Mouse (Mus musculus): ENCODE results near the gene Zfp58.
"Not testable (repeated sequence)": the region's sequence is repeated elsewhere in the genome, so short reads cannot be mapped to it uniquely, and the experiment has no call there.

Zfp58 gene

DNA sequence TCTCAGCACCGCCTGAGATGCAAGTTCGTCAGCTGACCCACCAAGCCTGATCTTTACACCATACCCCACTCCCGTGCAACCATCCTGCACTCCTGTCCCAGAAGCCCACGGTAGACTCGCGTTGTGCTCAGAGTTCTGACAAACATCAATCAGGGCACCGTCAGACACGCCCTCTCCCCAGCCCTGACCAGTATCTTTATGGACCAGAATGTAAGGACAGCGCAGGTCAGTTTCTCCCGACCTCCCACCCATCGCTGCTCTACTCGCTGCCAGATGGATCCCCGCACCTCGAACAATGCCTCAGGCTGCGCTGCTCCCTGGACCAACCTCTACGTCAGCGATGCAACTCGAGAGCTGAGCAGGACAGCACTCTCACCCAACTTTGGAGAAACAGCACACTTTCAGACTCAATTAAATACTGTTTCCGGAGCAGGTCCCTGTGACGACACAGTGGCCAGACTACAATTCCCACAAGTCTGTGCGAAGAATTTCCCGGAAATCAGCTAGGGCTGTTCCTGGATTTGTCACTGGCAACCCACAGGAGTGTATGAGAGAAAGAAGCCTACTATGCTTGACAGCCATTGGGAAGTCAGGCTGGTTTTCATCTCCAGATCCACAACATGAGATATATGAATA lies at the start of gene Zfp58:
Gene Zfp58 (minus strand): TSS at position 472 of the 636 bp plus-strand sequence.
- in situ Hi-C loops (cut with MboI; ENCODE audit: unreplicated experiment in 2 of 2): no loop called here

- in situ Hi-C loops (cut with MboI; ENCODE audit: unreplicated experiment in 2 of 2): no loop called here
Observed at GRCm38 (mm10) chr13:67545941-67546340, 45.6 kb upstream of the Zfp58 start.

- in situ Hi-C loops (cut with MboI; ENCODE audit: unreplicated experiment in 2 of 2): no loop called here
Observed at GRCm38 (mm10) chr13:67527049-67527730, 26.8 kb upstream of the Zfp58 start.

DNA sequence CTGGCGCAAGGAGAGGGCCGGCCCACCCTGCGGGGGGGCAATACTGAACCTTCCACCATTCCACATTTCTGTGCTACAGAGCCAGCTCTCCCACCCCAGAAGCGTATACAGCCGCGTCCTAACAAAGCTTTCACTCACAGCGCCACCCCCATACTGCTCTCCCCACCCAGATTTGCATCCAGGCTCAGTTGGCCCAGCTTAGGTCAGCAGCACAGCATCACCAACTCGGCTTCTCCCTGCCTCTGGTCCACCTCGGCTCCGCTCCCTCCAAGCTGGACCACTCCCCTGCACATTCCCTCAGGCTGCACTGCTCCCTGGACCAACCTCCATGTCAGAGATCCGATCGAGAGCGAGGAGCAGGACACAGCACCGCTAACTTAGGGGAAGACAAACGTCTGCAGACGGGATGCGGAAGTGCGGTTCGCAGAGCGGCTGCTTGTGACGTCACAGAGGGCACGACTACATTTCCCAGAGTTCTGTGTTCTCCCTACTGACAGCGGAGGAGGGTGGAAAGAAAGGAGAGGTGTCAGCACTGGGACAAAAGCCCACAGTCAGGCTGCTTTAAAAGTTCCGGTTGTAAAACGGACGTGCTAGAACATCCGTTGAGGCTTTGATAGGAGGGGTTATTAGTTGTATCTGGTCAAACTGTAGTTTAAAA lies 25.5 kb upstream of the Zfp58 start, which contains the start of the genes Gm26965 and Zfp87:
Gene Gm26965 (minus strand): TSS at position 399 of the 658 bp plus-strand sequence.
Gene Zfp87 (minus strand): TSS at position 425 of the 658 bp plus-strand sequence.
- in situ Hi-C loops (cut with MboI; ENCODE audit: unreplicated experiment in 2 of 2): no loop called here

GRCm38 (mm10) chr13:67500908-67501307 lies 553 bp upstream of the Zfp58 start:
- in situ Hi-C loops (cut with MboI; ENCODE audit: unreplicated experiment in 2 of 2): no loop called here

- in situ Hi-C loops (cut with MboI; ENCODE audit: unreplicated experiment in 2 of 2): no loop called here
Observed at GRCm38 (mm10) chr13:67495631-67496030, 4.7 kb downstream of the Zfp58 start.

DNA sequence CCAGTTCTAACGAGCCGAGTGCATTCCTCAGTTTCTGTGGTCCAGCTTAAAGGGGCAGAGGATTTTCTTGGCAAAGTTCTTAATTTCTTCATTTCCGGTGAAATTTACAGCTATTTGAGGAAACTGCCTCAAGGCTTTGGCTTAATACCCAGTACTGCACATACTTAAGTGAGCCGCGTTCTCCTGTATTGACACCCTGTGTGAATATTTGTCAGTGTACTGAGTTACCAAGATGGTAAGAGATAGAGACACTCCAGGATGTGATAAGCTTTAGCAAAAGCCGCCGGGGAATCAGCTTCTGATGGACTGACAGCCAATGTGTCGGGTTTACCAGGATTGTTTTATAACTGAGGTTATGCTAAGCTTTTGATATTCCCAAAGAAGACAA lies 15.9 kb downstream of the Zfp58 start:
- in situ Hi-C loops (cut with MboI; ENCODE audit: unreplicated experiment in 2 of 2): no loop called here

DNA sequence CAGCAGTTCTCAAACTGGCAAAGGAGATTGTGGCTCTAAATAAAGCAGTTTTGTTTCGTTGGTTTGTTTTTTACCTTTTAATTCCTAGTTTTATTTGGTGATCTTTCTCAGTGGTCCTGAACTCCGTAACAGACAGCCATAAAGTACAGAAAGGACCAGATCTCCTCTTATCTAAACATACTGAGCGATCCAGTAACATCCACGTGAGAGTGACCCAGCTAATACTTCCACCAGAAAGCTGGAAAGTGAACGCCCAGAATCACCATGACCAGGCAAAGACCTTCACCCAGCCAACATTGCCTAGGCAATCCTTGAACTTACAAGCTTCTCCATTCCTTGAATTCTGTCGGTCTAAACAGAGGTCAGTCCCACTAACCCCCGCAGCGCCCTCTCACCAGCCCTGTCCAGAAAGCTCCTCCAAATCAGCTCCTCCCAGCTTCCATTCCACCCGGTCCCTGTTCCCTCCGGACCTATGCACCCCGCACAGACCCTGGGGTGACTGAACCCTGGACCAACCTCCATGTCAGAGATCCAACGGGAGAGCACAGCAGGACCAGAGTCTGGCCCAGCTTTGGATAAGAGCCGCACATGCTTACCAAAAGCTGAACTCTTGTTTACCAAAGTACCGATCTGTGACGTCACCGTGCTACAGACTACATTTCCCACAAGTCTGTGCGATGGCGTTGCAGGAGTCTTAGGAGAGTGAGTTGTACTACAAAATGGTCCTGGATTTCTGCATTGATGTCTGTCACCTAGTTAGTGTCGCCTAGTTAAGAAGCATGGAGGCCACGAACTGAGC lies 16.5 kb downstream of the Zfp58 start, which contains the start of gene Zfp874b:
Gene Zfp874b (minus strand): TSS at position 634 of the 799 bp plus-strand sequence.
- in situ Hi-C loops (cut with MboI; ENCODE audit: unreplicated experiment in 2 of 2): no loop called here

GRCm38 (mm10) chr13:67481528-67481927 lies 18.8 kb downstream of the Zfp58 start:
- in situ Hi-C loops (cut with MboI; ENCODE audit: unreplicated experiment in 2 of 2): no loop called here

- in situ Hi-C loops (cut with MboI; ENCODE audit: unreplicated experiment in 2 of 2): no loop called here
Observed at GRCm38 (mm10) chr13:67469274-67469673, 31.1 kb downstream of the Zfp58 start.

- in situ Hi-C loops (cut with MboI; ENCODE audit: unreplicated experiment in 2 of 2): not testable (repeated sequence)
Observed at GRCm38 (mm10) chr13:67463506-67464185, 36.7 kb downstream of the Zfp58 start.

DNA sequence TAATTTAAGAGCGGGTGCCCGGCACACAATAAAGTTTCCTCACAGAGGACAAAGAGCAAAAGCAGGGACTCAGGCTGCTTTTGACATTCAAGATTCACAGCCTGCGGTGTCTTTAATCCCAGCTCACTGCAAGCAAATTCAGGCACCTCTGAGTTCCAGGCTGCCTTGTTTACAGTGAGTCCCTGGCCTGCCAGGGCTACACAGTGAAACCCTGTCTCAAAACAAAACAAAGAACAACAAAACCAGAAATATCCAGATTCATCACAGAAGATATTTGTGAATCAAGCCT lies 48.4 kb downstream of the Zfp58 start:
- in situ Hi-C loops (cut with MboI; ENCODE audit: unreplicated experiment in 2 of 2): loop anchor here in 1 of 2 experiments (5.0 kb wide), 1 partner anchor 35 kb away; no protein-coding TSS in a partner anchor

DNA sequence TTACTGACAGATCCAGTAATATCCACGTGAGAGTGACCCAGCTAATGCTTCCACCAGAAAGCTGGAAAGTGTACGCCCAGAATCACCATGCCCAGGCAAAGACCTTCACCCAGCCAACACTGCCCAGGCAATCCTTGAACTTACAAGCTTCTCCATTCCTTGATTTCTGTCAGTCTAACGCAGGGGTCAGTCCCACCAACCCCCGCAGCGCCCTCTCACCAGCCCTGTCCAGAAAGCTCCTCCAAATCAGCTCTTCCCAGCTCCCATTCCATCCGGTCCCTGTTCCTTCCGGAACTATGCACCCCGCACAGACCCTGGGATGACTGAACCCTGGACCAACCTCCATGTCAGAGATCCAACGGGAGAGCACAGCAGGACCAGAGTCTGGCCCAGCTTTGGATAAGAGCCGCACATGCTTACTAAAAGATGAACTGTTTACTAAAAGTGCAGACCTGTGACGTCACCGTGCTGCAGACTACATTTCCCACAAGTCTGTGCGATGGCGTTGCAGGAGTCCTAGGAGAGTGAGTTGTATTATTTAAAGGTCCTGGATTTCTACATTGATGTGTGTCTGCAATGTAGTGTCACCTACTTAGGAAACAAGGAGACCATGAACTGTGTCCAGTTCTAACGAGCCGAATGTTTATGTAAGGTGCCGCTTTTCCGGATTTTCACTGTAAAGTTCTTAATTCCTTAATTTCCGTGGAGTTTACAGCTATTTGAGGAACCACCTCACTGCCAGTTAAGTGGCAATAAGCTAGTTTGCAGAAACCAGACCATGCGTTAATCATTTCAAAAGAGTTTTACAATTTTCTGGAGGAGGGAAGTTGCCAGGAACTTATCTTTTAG lies 49.0 kb downstream of the Zfp58 start, which contains the start of gene Zfp874a:
Gene Zfp874a (minus strand): TSS at position 453 of the 849 bp plus-strand sequence.
- in situ Hi-C loops (cut with MboI; ENCODE audit: unreplicated experiment in 2 of 2): loop anchor here in 1 of 2 experiments (5.0 kb wide), 1 partner anchor 36 kb away; no protein-coding TSS in a partner anchor

Measured in v-Abl transformed pro-B cells (cell line).